Mouse (Mus musculus) heart, postnatal 0 days (tissue): Measurements from ENCODE around the gene Glb1.
A peak's percentile ranks its signal among the peaks of the same experiment; 100 is the strongest.

Experiments
- CTCF ChIP-seq: IDR thresholded peaks from 2 replicates; pipeline ENCODE4 v1.5.1; 2016; ENCODE audit warnings: antibody characterized with exemption, control low read depth, low read depth
- EP300 ChIP-seq: IDR thresholded peaks from 2 replicates; pipeline ENCODE4 v1.6.1; 2016; ENCODE audit warnings: antibody characterized with exemption, low read depth

DNA sequence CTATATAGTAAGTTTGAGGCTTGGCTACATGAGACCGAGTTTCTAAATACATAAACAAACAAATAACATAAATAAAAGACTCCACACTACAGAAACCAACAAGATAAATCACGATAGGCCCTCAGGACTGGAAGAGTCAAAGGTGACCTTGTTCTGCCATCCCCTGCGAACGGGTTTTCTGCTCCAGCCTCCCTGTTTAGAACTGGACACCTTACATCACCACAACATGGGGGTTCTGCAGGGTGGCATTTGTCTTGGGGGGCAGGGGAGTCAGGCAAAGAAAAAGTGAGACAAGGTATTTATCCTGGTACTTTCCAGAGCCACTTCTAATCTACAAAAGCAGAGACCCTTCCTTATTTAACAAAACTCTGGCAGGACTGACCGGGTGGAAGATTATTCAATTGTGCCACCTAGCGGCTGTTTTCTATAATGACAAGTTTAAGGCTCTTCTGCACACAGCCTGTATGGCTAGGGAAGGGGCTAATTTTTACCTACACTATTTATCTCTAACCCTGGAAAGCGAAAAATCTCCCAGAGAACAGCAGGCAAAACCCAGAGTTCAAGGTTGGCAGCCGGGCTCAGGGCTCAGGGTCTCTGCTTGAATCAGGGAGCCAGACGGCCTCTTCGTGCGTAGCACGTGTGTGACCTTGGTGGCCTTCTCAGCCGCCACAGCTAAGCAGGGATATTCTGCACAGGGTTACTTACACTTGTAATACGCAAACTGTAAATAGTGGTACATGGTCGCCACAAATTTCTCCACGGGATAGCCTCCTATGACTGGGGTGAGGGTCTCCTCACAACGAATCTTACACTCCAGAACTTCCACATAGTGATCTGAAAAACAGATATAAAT lies 19.8 kb upstream of the Glb1 start:
- peak; percentile 53 for TF ChIP-seq CTCF
- no peak for TF ChIP-seq EP300
